Mouse (Mus musculus) kidney, postnatal 14 days (tissue): ENCODE measurements at regions not wholly inside any gene's neighbourhood (a gene's known extent, or its start where the extent isn't known, plus 50 kb on each side); places are given as distances from the start of the nearest gene placed in this dataset.
A peak's percentile ranks its signal among the peaks of the same experiment; 100 is the strongest.

Source experiments
- DNase-seq: peaks from one replicate; pipeline ENCODE4 v3.0.0; 2022; ENCODE audit warnings: mixed read lengths

DNA sequence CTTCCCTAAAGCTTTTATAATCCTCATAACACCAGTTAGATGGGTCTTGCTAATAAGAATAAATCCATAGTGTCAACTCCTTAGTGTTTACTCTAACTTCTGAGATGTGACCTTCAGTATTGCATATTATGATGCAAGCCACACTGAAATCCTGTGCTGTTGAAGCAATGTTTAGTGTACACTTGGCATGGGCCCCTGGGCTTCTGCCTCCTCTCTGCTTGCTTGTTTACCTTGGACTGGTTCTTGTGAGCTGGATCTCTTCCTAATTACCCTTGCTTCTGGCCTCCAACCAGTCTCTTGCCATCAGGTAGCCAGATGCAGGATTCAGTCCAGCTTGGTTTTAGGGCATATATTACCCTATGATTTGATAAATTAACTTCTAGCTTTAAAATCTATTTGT lies 57.0 kb downstream of the Rgs2 start:
- DNase-seq = peak; percentile 15

GRCm38 (mm10) chr1:143941465-143941864 lies 62.5 kb downstream of the Rgs2 start:
- peak; percentile 60 for DNase-seq

- no peak for DNase-seq
Observed at GRCm38 (mm10) chr1:143939511-143939910, 64.5 kb downstream of the Rgs2 start.

- DNase-seq = no peak
Observed at GRCm38 (mm10) chr1:143938569-143938968, 65.4 kb downstream of the Rgs2 start.

- DNase-seq = no peak
Observed at GRCm38 (mm10) chr1:143930798-143931197, 73.2 kb downstream of the Rgs2 start.

DNA sequence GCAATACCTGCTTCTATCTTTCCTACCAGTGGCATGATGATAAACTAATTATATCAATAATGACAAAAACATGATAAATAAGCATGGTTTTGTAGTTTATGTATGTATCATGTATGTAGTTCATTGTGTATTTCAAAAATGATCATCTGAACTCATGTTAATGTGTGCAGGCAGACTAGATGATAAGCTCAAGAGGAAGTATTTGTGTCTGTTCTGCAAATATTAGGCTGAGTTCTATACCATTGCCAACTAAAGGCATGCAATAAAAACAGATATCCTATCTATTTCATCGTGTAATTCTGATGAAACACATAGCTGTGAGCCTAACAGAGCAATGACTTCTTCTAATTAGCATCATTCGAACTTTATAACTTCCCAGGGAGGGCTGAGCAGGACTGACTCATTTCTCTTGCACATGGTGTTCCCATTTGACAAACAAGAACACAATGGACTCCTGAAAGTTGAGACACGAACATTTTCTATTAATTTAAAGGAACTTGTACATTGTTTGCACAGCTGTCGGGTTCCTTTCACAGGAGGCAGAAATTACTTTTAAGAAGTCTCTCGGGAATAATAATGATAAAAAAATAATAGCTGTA lies 74.3 kb downstream of the Rgs2 start:
- DNase-seq = no peak

DNA sequence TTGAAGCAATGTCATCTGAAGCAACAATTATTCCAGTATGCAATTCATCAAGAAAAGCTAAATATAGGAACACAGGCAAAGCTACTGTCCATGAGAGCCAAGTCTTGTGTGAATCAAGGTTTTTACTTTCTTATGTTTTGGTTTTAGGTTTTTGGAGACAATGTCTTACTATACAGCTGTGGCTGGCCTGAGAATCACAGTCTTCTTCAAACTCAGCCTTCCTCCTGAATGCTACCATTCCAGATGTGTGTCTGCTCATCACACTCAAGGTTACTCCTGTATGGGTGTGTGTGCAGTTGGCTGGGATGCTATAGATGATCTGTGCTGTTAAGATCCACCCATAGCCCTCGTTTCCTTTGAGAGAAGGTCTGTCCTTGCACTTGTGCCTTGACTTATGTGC lies 81.5 kb downstream of the Rgs2 start:
- no peak for DNase-seq

DNA sequence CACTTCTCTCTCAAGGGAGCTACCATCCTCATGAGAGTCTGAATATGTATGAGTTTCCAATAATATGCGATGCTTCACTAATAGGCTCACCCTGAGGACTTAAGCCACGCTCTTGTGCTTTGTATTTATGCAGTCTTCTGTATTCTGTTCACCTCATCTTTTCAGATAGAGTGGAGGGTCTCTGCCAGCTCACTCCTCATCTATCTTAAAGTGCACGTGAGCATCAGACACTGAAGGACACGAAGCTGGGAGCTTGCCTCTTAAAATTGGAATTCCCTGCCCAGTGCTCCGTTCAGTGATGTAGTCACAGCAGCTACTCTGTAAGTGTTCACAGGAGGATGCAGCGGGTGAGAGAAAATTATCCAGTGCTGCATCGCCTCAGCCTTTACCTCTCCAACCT lies 83.7 kb downstream of the Rgs2 start:
- DNase-seq = no peak

GRCm38 (mm10) chr1:143918949-143919348 lies 85.0 kb downstream of the Rgs2 start:
- DNase-seq = no peak

GRCm38 (mm10) chr1:143918146-143918774 lies 85.7 kb downstream of the Rgs2 start:
- DNase-seq = no peak

DNA sequence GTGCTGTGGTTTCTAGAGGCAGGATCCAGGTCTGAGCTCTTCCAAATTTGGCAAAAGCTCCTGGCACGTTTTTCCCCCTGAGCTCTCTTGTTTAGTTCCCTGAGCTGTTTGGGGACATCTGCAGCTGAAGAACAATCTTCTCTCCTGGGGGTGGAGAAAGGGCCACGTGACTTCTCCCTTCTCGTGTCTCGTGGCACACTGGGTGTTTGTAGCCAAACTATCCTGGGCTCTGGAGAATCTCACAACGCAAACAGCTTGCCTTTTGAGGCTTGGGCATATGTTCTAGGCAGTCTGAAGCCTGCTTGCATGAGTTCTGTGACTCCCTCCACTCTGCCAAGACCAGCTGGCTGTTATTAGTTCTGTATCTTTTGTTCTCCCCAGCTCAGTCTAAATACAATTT lies 86.3 kb downstream of the Rgs2 start:
- no peak for DNase-seq

DNA sequence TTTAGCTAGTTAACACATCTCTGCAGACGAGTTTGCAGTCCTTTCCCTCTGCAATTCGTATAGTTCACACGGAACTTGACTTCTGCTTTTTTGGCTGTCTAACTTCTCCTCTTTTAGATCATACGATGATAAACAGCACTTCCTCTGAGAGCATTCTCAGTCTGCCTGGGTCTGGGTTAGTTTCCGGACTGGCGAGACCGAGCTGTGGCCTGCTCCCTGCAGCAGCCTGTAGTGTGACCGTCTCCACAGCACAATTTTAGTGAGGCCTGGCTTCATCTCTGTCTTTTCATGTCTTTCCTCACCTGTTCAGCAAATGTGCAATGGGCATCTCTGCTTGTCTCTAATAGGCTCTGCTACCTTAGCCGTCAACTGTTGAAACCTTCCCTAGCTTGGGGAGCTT lies 87.4 kb downstream of the Rgs2 start:
- peak; percentile 43 for DNase-seq

DNA sequence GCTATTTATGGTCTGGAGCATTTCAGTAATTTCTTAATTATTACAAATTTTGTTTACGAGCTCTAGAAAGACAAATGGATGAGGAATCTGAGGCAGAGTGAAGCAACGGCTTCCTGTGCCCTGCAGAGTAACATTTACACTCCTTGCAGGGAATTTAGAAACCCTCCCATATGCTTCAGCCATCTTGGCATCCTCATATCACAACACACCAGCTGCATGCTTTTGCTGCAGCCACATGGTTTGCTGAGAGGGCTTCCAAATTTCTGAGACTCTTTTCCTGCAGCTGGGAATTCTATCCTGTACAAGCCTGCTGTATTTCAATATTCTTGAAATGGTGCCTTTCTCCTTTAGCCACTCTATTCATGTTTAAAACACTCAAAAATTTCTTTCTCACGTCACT lies 91.4 kb downstream of the Rgs2 start:
- no peak for DNase-seq

GRCm38 (mm10) chr1:143911230-143911629 lies 92.7 kb downstream of the Rgs2 start:
- no peak for DNase-seq

- no peak for DNase-seq
Observed at GRCm38 (mm10) chr1:143910530-143910929, 93.4 kb downstream of the Rgs2 start.

DNA sequence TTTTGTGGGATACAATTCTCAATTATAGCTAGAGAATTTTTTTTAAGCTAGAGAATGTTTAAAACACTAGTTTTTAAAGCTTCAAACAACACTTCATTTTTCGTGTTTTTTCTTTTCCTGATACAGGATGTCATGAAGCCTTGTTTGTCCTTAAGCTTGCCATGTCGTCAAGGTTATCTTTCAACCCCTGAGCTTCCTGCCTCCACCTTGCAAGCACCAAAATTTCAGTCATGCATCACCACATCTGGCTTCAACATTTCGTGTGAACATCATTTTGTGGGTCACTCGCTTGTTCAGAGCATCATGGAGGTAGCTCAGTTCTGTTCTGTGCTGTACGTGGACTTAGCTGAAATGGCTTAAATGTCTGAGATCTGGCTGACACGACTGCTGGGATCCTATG lies 96.6 kb downstream of the Rgs2 start:
- DNase-seq = no peak

DNA sequence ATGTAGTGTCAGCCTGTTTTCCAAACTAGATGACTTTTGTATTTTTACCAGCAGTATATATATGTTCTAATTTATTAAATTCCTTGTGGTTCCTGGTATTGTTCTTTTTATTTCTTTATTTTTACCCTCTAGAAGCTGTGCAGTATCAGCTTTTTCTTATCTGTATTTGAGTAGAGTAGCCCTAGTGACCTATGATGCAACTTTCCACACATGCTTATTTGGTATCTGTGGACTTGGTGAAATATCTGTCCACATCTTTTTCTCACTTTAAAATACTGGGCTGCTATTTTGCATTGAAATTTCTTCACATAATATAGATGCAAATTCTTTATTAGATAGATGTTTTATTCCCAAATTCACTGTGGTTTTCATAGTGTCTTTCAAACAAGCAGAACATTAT lies 97.1 kb downstream of the Rgs2 start:
- no peak for DNase-seq

DNA sequence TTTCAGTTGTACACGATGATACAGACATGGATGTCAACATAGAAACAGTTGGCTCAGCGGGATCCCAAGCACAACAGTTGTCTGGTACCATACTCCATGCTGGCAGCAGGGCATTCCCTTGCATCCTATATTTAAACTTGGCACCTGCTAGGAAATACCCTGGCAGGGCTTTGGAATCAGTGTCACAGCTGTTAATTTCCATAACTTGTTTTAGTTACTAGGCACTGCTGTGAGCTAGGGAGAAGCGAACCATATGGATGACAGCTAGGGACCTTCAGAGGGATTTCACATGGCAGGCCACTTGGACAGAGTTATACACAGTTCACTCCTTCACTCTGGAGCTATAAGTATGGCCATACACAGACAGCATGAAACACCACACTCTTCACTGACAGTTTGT lies 100.0 kb downstream of the Rgs2 start:
- DNase-seq = no peak

GRCm38 (mm10) chr1:143903234-143903633 lies 100.7 kb downstream of the Rgs2 start:
- DNase-seq = no peak

- no peak for DNase-seq
Observed at GRCm38 (mm10) chr1:143901127-143901920, 102.6 kb downstream of the Rgs2 start.

DNA sequence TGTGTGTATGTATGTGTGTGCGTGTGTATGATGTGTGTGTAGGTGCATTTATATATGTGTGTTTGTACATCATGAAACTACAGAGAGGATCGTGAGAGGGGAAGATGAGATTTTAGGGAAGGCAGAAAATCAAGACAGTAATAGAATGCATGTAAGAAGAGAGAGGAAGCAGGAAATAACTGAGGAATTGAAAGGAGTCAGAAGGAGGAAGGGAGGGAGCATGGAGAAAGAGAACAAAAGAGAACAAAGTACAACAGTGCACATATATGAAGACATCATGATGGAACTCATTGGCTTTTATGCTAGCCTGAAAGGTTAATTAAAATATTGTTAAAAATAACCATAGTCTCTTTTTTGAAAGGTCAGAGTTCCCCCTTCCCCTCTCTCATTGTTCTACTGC lies 111.4 kb downstream of the Uchl5 start:
- no peak for DNase-seq

DNA sequence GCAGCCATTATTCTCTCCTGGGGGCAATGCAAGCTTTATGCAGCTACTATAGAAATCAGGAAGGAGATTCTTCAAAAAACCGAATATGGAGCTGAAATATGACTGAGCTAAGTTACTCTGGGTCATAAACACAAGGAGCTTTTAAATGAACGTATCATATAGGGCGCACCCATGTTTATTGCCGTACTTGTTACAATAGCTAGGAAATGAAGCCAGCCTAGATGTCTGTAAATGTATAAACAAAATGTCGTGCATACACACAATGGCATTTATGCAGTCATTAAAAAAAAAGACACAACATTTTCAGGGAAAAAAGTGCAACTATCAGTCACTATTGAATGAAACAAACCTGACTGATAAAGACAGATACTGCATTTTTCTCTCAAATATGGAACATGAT lies 111.0 kb downstream of the Uchl5 start:
- no peak for DNase-seq

- no peak for DNase-seq
Observed at GRCm38 (mm10) chr1:143886014-143886413, 108.9 kb downstream of the Uchl5 start.

- no peak for DNase-seq
Observed at GRCm38 (mm10) chr1:143881192-143881591, 104.1 kb downstream of the Uchl5 start.
